Mouse (Mus musculus) stomach, postnatal 0 days (tissue): ENCODE results near the gene Ankrd34b. TPM values are rescaled to one million over a fixed set of nuclear protein-coding genes. Genes with fewer than 3 reads are reported as not detected.

ENCODE experiments used
- ATAC-seq: fragments of 200-750 bp; cut with Nextera tagmentation; 2 replicates; pipeline ENCODE4 v1.8.0; 2017; ENCODE audit not compliant: low FRiP score, low TSS enrichment
- DNase-seq: peaks from one replicate; pipeline ENCODE4 v3.0.0-alpha.2; 2016; ENCODE audit warnings: low spot score
- H3K27ac ChIP-seq: fragments of 300-500 bp; sonication (generic); replicated peaks from 2 replicates; pipeline ENCODE4 v1.5.1; 2014; ENCODE audit warnings: mild to moderate bottlenecking, control low read depth
- H3K27me3 ChIP-seq: fragments of 300-500 bp; sonication (generic); 2 replicates; pipeline ENCODE4 v1.6.1; 2014; ENCODE audit warnings: low read length; ENCODE audit not compliant: control insufficient read depth, insufficient read depth
- H3K36me3 ChIP-seq: fragments of 300-500 bp; sonication (generic); 2 replicates; pipeline ENCODE4 v1.6.1; 2014; ENCODE audit warnings: low read length, mixed read lengths; ENCODE audit not compliant: control insufficient read depth, insufficient read depth
- H3K4me1 ChIP-seq: fragments of 300-500 bp; sonication (generic); replicated peaks from 2 replicates; pipeline ENCODE4 v1.6.1; 2014; ENCODE audit warnings: antibody characterized with exemption; ENCODE audit not compliant: control insufficient read depth, insufficient read depth
- H3K4me2 ChIP-seq: fragments of 300-500 bp; sonication (generic); replicated peaks from 2 replicates; pipeline ENCODE4 v1.6.1; 2014; ENCODE audit warnings: low read depth, mild to moderate bottlenecking, control low read depth, moderate library complexity
- H3K4me3 ChIP-seq: fragments of 300-500 bp; sonication (generic); 2 replicates; pipeline ENCODE4 v1.5.1; 2014; ENCODE audit warnings: low read depth, low read length, control low read depth
- H3K9ac ChIP-seq: fragments of 300-500 bp; sonication (generic); 2 replicates; pipeline ENCODE4 v1.6.1; 2014; ENCODE audit warnings: mild to moderate bottlenecking, low read length, control low read depth, mixed read lengths
- H3K9me3 ChIP-seq: fragments of 300-500 bp; sonication (generic); 2 replicates; pipeline ENCODE4 v1.6.1; 2016; ENCODE audit warnings: low read length; ENCODE audit not compliant: control insufficient read depth
- CTCF ChIP-seq: IDR thresholded peaks from 2 replicates; pipeline ENCODE4 v1.5.1; 2016; ENCODE audit warnings: antibody characterized with exemption, low read depth, mild to moderate bottlenecking, moderate library complexity
- EP300 ChIP-seq: optimal IDR thresholded peaks from 2 replicates; pipeline ENCODE3; 2016; ENCODE audit warnings: antibody characterized with exemption
- WGBS: fragments of 180-500 bp; shearing (Covaris S2); extraction: QIAGEN DNeasy Blood & Tissue Kit; methylation state at CpG from one replicate; pipeline ENCODE4 v1.1.7; 2014; 5-methylcytosine and 5-hydroxymethylcytosine counted together
- polyA plus RNA-seq: library from polyadenylated mRNA; unstranded; fragments of >200 nt; fragmentation: Nextera tagmentation; extraction: Ambion mirVana; gene quantifications from 2 replicates; pipeline ENCODE4 v1.2.1, GENCODE M21; 2015

Ankrd34b gene
- 0.02 and 0.08 TPM in 2 replicates for polyA plus RNA-seq

GRCm38 (mm10) chr13:92425758-92426264, at the start of gene Ankrd34b:
Gene Ankrd34b, plus strand, starts transcription at chr13:92425896.
- TF ChIP-seq EP300 (no peak), CTCF (no peak)
- Histone ChIP-seq H3K9me3 (no peaks in the 10 kb centered on the region), H3K9ac (peak within 1 kb of the TSS; percentile 27; the same call in 1 of the 2 replicates), H3K27me3 (peaks cover 15% of the 10 kb centered on the region; the same call in 1 of the 2 replicates), H3K4me2 (peak within 1 kb of the TSS; percentile 89), H3K36me3 (no peaks in the 10 kb centered on the region), H3K4me1 (no peaks in the 10 kb centered on the region; the same call in 1 of the 2 replicates), H3K27ac (no peak within 1 kb of the TSS), H3K4me3 (peak within 1 kb of the TSS; percentile 51)
- peak; percentile 27 for DNase-seq
- ATAC-seq, result peak; percentile 69
- WGBS, result 2% methylated on average over 45 of the region's 54 CpGs

GRCm38 (mm10) chr13:92387367-92387766, 38.3 kb upstream of the Ankrd34b start:
- Histone ChIP-seq H3K9ac (no peak overlapping the region), H3K9me3 (no peaks in the 10 kb centered on the region), H3K4me3 (no peak overlapping the region), H3K27ac (no peak overlapping the region), H3K4me2 (no peak overlapping the region), H3K27me3 (no peaks in the 10 kb centered on the region), H3K36me3 (no peaks in the 10 kb centered on the region), H3K4me1 (no peaks in the 10 kb centered on the region)
- WGBS, result 88% methylated on average over 3 of the region's 3 CpGs
- no peak for ATAC-seq
- DNase-seq, result no peak
- TF ChIP-seq EP300 (no peak), CTCF (no peak)

GRCm38 (mm10) chr13:92393047-92393661, 32.5 kb upstream of the Ankrd34b start:
- no peak overlapping the region for H3K4me2 ChIP-seq
- H3K4me1 ChIP-seq, result no peaks in the 10 kb centered on the region
- no peak overlapping the region for H3K27ac ChIP-seq
- ATAC-seq, result no peak
- 64% methylated on average over 12 of the region's 12 CpGs for WGBS
- no peak overlapping the region for H3K9ac ChIP-seq
- H3K27me3 ChIP-seq, result no peaks in the 10 kb centered on the region
- no peaks in the 10 kb centered on the region for H3K36me3 ChIP-seq
- H3K9me3 ChIP-seq, result no peaks in the 10 kb centered on the region
- no peak for DNase-seq
- TF ChIP-seq EP300 (no peak), CTCF (no peak)
- H3K4me3 ChIP-seq, result no peak overlapping the region

- Histone ChIP-seq H3K4me3 (no peak overlapping the region), H3K4me1 (no peaks in the 10 kb centered on the region), H3K4me2 (no peak overlapping the region), H3K27me3 (no peaks in the 10 kb centered on the region), H3K36me3 (no peaks in the 10 kb centered on the region), H3K9ac (no peak overlapping the region), H3K27ac (no peak overlapping the region), H3K9me3 (no peaks in the 10 kb centered on the region)
- WGBS, result 74% methylated on average over 11 of the region's 11 CpGs
- no peak for TF ChIP-seq CTCF
- no peak for TF ChIP-seq EP300
- DNase-seq (no peak), ATAC-seq (no peak)
Observed at GRCm38 (mm10) chr13:92398491-92399384, 27.0 kb upstream of the Ankrd34b start.

- H3K9me3 ChIP-seq, result no peaks in the 10 kb centered on the region
- no peak for ATAC-seq
Observed at GRCm38 (mm10) chr13:92402063-92402462, 23.6 kb upstream of the Ankrd34b start.

More at GRCm38 (mm10) chr13:92402063-92402462, 23.6 kb upstream of the Ankrd34b start:
- Histone ChIP-seq H3K9ac (no peak overlapping the region), H3K4me1 (no peaks in the 10 kb centered on the region), H3K27me3 (no peaks in the 10 kb centered on the region), H3K27ac (no peak overlapping the region), H3K4me3 (no peak overlapping the region), H3K36me3 (no peaks in the 10 kb centered on the region), H3K4me2 (no peak overlapping the region)
- no peak for DNase-seq
- TF ChIP-seq CTCF, result no peak
- no peak for TF ChIP-seq EP300
- WGBS, result 53% methylated on average over 2 of the region's 2 CpGs
